Mouse (Mus musculus): ENCODE data around the gene Pde4dip.

The Pde4dip gene

DNA sequence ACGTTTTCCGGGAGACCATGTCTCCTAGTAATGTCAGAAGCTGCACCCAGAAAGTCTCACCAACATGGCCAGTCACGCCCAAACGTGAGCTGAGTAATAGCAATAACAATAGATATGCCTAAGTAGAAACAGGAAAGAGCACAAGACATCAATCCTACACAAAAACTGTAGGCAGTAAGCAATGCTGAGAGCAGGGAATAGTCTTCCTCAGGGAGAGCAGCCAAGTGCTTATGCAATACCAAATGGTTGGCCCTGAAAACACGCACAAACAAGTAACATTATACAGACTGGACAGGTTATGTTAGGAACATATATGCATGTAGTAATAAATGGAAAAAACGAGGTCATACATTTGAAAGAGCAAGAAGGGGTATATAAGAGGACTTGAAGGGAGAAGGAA, 239.0 kb downstream of the Pde4dip start:
- in situ Hi-C loops (cut with MboI; ENCODE audit: low pct_unique_long_range_greater_than_20kb in 1 of 2, low sequenced_read_pairs in 2 of 2, unreplicated experiment in 1 of 2): no loop called here

DNA sequence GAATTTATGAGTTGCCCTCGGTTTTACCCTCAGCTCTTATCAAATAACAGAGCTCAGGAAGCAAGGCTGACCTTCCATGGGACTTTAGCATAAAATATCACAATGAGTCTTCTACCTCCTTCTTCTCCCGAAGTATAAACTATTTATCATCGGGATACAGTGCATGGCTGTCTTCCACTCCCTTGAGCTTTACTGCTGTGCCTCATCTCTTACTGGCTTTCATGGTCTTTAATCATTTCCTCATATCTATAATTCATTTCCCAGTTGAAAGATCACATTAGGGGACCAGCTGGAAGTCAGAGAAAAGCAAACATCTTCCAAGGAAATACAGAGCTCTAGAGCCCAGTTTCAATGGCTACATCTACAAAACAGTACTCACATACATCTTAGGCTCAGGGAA, 239.5 kb downstream of the Pde4dip start:
- in situ Hi-C loops (cut with MboI; ENCODE audit: low pct_unique_long_range_greater_than_20kb in 1 of 2, low sequenced_read_pairs in 2 of 2, unreplicated experiment in 1 of 2): no loop called here

DNA sequence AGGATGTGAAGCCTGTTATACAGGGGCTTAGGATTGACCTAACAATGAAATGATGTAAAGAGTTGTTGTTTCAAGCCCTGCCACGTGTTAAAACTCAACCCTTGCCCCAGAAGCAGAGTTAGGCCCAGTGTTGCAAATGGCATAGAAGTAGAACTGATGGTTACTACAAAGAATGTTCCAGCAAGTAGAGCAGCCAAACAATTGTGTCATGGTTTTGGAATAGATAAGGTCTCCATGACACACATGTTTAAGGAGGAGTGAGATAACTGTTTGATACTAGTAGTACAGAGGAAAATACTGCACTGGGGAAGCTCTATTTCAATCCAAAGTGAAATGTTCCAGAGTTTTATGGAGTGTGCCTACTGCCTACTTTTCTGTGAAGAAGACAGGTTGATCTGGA, 240.0 kb downstream of the Pde4dip start:
- in situ Hi-C loops (cut with MboI; ENCODE audit: low pct_unique_long_range_greater_than_20kb in 1 of 2, low sequenced_read_pairs in 2 of 2, unreplicated experiment in 1 of 2): no loop called here

DNA sequence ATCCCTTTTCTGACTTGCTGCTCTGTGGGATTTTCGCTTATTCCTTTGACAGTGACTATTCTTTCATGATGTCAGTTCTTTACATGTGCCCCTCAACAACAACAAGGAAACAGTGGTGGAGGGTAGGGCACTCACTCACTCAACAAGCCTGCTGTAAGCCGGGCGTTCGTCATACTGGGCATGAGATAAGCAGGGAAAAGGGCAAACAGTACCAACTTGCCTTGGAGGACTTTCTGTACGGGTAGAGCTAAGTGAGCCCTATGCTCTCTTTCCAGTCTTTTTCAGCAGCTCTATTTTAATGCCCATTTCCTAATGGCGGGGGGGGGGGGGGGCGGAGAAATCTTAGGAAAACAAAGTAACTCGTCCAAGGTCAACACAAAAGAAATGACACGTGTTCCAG, 246.5 kb downstream of the Pde4dip start:
- in situ Hi-C loops (cut with MboI; ENCODE audit: low pct_unique_long_range_greater_than_20kb in 1 of 2, low sequenced_read_pairs in 2 of 2, unreplicated experiment in 1 of 2): no loop called here

DNA sequence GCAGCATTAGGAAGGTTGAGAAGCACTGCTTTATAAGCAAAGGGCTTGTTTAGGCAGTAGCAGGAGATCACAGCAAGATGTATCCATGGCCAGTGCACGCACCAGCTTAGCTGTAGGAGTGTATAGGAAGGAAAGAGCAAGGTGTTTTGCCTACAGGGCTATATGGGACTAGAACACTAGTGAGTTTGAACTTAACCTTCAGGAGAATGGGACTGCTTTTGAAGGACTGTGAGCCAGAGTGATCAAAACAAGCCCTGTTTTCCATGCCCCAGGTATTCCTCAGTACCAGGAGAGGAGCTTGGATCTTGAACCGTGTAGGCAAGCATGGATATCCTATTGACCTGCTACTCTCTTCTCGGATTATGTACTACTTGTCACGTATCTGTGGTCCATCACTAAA, 247.1 kb downstream of the Pde4dip start:
- in situ Hi-C loops (cut with MboI; ENCODE audit: low pct_unique_long_range_greater_than_20kb in 1 of 2, low sequenced_read_pairs in 2 of 2, unreplicated experiment in 1 of 2): no loop called here
